Mouse (Mus musculus) liver, adult 10 weeks (tissue): Measurements from ENCODE around the gene Olfr739. TPM values are rescaled to one million over a fixed set of nuclear protein-coding genes. Genes with fewer than 3 reads are reported as not detected.

Experiments
- polyA plus RNA-seq: library from polyadenylated mRNA; stranded (reverse); fragments of 350-450 nt; fragmentation: Illumina TruSeq; extraction: RNeasy Lipid Tissue Mini Kit (QIAGEN cat#74804); gene quantifications from one replicate; pipeline ENCODE4 v1.2.3, GENCODE M21; 2014; ENCODE audit warnings: low read depth, low replicate concordance

Olfr739 gene
- not detected for polyA plus RNA-seq

DNA sequence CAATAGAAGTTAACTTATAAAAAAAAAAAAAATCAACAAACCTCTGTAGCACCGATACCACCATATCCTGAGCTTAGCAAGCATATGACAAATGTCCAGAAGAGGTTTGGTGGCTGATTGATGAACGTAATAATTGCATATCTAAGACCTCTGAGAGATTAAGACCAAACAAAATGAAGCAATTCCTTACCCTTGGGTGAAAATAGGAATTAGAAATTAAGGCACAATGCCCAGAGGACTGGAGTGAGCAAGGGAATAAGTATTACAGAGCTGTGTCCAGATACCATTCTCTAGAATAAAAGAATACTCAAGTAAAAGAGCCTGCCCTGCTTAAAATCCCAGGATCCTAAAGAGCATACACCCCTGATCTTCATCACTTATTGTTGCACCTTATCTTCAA lies at the start of gene Olfr739:
Gene Olfr739, plus strand, starts transcription at position 301 of the 400 bp plus-strand sequence.

GRCm38 (mm10) chr14:50380863-50381262 lies 37.6 kb upstream of the Olfr739 start, which contains the start of gene Olfr736:
Olfr736 (plus strand) TSS chr14:50381163.

GRCm38 (mm10) chr14:50407268-50407667 lies 11.2 kb upstream of the Olfr739 start, which contains the start of gene Olfr738:
Olfr738 (plus strand) TSS chr14:50407568.

GRCm38 (mm10) chr14:50445245-50445644 lies 26.8 kb downstream of the Olfr739 start, which contains the start of gene Olfr740:
Olfr740 (plus strand) TSS chr14:50445545.

GRCm38 (mm10) chr14:50472438-50472837 lies 54.0 kb downstream of the Olfr739 start, which contains the start of gene Olfr741:
Olfr741 (plus strand) TSS chr14:50472738.

Other genes starting within 250 kb of the Olfr739 start
- not detected for gene Olfr730, start 230.4 kb upstream of the Olfr739 start, polyA plus RNA-seq
- gene Olfr731, start 176.8 kb upstream of the Olfr739 start, polyA plus RNA-seq: not detected
- gene Olfr732, start 134.4 kb upstream of the Olfr739 start, polyA plus RNA-seq: not detected
- gene Olfr733, start 117.1 kb upstream of the Olfr739 start, polyA plus RNA-seq: not detected
- gene Olfr734, start 91.9 kb upstream of the Olfr739 start, polyA plus RNA-seq: not detected
- not detected for gene Olfr735, start 69.8 kb upstream of the Olfr739 start, polyA plus RNA-seq
- 0.42 TPM for gene Tlr11, start 60.7 kb upstream of the Olfr739 start, polyA plus RNA-seq
- not detected for gene Olfr736, start 37.5 kb upstream of the Olfr739 start, polyA plus RNA-seq
- gene Olfr738, start 11.1 kb upstream of the Olfr739 start, polyA plus RNA-seq: not detected
- not detected for gene Olfr740, start 26.9 kb downstream of the Olfr739 start, polyA plus RNA-seq
- not detected for gene Olfr741, start 54.1 kb downstream of the Olfr739 start, polyA plus RNA-seq
- not detected for gene Olfr742, start 85.0 kb downstream of the Olfr739 start, polyA plus RNA-seq
- gene Olfr743, start 103.2 kb downstream of the Olfr739 start, polyA plus RNA-seq: not detected
- not detected for gene Olfr744, start 196.3 kb downstream of the Olfr739 start, polyA plus RNA-seq
- not detected for gene Olfr745, start 220.8 kb downstream of the Olfr739 start, polyA plus RNA-seq
- gene Olfr746, start 228.5 kb downstream of the Olfr739 start, polyA plus RNA-seq: not detected